Mouse (Mus musculus) v-Abl transformed pro-B cells (cell line): ENCODE measurements around the gene Rapgef1.
"Not testable (repeated sequence)": the region's sequence is repeated elsewhere in the genome, so short reads cannot be mapped to it uniquely, and the experiment has no call there.

Source experiments
- in situ Hi-C, 2 experiments: fragments of 400-800 bp; cut with MboI; formaldehyde crosslinking; loops; one replicate each; pipeline ENCODE4 v1.15.1; 2025; ENCODE audit not compliant: unreplicated experiment in 2 of 2

Gene Rapgef1

DNA sequence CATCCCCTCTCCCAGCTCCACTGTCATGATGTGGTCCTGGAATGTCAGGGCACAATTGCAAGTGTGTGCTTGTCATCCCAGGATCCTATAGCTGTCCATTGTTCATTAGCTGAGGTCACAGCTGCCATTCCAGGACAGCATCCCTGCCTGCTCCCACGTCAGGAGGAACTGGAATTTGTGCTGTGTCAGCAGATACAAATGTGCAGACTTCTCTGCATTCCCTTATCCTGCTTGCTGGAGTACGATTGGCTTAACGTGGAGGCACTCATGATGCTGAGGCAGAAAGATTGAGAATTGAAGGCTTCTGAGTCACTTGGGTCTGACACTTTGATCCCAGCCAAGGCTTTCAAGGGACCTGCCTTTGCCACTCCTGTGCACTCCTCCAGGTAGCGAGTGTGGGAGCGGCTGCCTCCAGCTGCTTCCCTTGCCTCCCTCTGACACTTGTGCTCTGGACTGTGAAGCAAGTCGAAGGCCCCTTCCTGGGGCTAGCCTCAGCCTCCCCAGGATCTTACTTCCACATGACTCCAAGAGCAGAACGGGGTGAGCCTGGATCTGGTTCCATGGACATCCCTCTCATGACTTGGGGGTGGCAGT, 76.8 kb downstream of the Rapgef1 start:
- in situ Hi-C loops, result no loop called here

DNA sequence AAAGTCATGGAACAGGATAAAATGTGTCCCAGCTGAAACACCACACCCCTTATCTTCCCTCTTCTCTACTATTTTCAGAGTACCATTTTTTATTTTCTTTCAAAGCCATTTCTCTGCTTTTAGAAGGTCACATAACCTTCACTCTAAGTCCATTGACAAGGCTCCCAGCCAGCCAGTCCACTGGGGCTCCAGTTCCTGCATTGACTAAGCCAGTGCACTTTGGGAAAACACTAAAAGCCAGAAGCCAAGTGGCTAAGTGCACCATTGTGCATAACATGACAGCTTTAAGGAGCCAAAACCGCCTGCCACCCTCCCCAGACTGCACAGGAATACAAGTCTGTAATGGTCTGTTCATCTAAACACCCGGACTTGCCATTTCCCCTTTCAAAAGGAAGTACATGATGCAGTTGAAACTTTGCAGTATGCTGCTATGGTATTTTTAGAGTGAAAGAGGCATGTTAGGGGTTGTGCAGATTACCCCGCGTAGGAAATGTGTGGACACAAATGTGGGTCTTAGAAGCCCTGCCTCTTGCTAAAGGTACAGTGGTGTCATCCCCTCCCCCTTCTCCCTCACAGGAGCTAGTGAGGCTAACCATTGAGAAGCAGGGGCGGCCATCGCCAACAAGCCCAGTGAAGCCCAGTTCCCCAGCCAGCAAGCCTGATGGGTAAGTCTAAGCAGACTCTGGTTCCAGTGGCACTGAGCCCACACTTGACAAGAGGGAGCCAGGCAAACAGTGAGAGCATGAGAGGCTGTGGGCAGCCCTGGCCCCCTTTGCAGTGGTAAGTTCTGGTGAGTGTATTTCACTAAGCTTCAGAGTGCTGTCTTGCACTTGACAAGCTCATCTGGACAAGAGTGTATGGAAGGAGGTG, 79.1 kb downstream of the Rapgef1 start:
- in situ Hi-C loops, result no loop called here

GRCm38 (mm10) chr2:29700898-29701297, 81.4 kb downstream of the Rapgef1 start:
- in situ Hi-C loops, result no loop called here

- in situ Hi-C loops, result no loop called here
Measured at GRCm38 (mm10) chr2:29701393-29701792, 81.9 kb downstream of the Rapgef1 start.

- in situ Hi-C loops, result no loop called here
Measured at GRCm38 (mm10) chr2:29702189-29702588, 82.7 kb downstream of the Rapgef1 start.

GRCm38 (mm10) chr2:29703104-29704081, 83.9 kb downstream of the Rapgef1 start:
- in situ Hi-C loops, result no loop called here

- in situ Hi-C loops, result no loop called here
Measured at GRCm38 (mm10) chr2:29705493-29705892, 86.0 kb downstream of the Rapgef1 start.

DNA sequence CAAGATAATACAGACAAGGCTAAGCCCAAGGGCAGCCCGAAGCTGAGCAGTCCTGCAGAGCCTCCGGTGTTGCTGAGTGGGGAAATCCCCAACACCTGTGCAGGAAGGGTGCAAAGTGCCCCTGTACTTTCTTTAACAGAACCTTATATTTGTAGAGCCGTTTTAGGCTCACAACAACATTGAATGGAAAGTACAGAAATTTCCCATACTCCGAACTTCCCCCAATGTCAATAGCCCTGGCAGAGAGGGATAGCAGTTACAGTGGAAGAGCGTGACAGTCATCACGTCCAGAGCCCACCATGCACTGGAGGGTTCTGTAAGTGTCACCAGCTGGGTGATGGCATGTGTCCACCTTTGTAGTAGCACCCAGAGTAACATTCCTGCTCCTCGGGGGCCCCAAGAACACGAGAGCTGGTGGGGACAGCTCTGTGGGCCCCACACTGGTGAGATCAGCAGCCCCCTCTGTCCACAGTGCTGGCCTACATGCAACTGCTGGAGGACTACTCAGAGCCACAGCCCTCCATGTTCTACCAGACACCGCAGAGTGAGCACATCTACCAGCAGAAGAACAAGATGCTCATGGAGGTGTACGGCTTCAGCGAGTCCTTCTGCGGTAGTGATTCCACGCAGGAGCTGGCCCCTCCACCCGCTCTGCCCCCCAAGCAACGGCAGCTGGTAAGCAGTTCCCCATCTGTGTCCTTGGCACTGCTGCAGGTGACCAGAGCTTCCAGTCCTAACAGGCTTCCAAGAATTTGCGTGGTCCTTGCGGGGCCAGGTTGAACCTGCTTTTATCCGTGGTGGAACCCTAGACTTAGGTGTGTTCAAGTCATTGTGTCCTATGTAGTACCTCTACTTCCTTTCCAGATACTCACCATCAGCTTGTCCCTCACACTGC, 87.5 kb downstream of the Rapgef1 start:
- in situ Hi-C loops, result no loop called here

DNA sequence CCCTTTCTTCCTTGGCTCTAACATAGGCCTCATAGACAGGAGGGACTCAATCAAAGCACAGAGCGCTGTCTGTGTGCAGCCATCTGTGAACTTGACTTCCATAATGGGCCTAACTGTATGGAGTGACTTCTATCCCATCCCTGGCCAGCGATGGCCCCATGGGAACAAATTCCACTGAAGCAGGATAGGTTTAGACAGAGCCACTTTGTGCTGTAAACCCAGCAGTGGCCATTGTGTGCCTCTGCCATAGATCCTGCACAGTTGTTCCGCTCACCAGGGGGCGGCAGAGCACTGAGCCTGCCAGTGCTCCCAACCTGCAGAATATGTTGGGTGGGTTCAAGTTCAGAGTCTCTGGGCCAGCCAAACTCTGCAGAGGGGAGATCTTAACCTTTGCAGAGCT, 88.2 kb downstream of the Rapgef1 start:
- in situ Hi-C loops, result no loop called here

DNA sequence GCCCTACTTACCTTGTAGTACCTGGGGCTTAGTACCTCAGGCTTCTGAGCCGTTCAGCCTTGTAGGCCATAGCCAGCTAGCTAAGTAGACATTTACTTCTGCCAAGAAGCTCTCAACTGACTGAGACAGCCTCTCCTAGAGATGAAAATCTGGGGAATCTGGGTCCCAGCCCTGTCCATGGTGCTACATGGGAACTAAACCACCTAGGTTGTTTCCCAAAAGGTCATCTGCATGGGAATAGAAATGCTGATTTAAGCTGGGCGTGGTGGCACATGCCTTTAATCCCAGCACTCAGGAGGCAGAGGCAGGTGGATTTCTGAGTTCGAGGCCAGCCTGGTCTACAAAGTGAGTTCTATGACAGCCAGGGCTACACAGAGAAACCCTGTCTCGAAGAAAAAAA, 88.7 kb downstream of the Rapgef1 start:
- in situ Hi-C loops, result not testable (repeated sequence)

GRCm38 (mm10) chr2:29711038-29711437, 91.5 kb downstream of the Rapgef1 start:
- in situ Hi-C loops, result no loop called here

- in situ Hi-C loops, result no loop called here
Measured at GRCm38 (mm10) chr2:29711877-29712276, 92.4 kb downstream of the Rapgef1 start.

DNA sequence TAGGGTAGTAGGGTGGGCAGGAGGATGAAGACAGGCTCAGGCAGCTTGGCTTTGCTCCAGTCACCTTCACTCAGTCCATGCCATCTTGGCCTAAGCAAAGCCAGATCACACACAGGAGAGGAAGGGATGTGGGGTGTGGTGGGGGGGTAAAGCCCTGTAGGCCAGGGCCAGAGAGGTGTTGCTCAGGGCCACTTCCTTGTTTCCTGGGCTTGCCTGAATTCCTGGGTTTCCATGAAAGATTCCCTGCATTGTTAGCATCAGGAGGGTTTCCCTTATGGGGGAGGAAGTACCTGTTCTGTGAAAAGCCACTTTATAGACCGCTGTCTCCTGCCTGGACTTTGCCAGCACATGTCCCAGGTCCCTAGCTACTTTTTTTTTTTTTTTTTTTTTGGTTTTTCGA, 94.0 kb downstream of the Rapgef1 start:
- in situ Hi-C loops, result no loop called here

- in situ Hi-C loops, result no loop called here
Measured at GRCm38 (mm10) chr2:29714127-29714526, 94.6 kb downstream of the Rapgef1 start.

DNA sequence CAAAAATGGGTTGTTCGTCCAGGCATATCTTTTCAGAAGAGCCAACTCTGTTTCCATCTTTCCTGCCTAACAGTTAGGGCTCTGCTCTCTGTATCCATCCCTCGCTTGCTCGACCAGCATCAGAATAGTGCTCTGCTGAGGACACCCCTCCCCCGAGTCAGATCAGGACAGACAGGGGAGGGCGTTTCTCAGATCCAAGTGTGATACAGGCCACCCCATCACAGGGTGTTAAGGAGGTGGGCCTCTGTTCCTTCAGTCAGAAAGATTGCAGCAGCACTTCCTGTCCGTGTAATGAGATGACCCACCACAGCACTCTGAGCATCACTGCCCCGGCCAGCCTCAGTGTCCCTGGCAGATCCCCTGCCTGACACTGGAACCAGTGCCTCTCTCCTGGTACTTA, 96.6 kb downstream of the Rapgef1 start:
- in situ Hi-C loops, result no loop called here

GRCm38 (mm10) chr2:29716691-29717090, 97.2 kb downstream of the Rapgef1 start:
- in situ Hi-C loops, result no loop called here

DNA sequence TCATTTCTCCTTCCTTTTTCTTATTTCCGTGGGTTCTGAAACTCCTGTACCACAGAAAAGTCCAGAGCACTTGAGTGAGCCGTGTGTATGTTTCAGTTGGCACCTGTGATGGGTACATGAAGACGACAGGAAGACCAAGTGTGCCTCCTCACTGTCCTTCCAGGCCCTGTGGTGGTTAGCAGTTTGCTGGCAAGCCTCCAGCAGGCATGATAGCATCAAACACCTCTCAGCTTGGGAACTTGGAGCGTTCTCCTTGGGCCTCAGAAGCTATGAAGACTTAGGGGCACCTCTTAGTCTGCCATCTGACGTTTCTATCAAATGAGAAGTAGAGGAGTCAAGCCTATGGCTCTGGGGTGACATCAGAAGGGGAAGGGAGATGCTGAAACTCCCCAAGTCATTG, 99.1 kb downstream of the Rapgef1 start:
- in situ Hi-C loops, result no loop called here

DNA sequence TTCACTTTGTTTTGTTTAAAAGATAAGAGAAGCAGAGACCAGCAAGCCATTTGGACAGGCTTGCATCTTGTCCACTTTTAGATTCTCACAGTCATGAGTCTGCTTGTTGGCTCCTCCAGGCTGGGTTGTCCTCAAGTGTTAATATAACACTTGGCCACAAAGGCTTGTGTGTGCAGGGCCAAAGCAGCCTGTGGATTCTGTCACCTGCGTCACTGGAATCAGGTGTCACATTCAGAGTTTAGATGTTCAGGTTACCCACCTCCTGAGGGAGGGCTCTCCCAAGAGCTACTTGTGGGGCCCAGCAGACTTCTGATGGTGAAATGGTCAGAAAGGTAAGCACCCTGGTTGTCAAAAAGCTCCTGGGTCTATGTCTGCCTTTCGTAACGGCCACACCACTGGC, 103.6 kb downstream of the Rapgef1 start:
- in situ Hi-C loops, result no loop called here

DNA sequence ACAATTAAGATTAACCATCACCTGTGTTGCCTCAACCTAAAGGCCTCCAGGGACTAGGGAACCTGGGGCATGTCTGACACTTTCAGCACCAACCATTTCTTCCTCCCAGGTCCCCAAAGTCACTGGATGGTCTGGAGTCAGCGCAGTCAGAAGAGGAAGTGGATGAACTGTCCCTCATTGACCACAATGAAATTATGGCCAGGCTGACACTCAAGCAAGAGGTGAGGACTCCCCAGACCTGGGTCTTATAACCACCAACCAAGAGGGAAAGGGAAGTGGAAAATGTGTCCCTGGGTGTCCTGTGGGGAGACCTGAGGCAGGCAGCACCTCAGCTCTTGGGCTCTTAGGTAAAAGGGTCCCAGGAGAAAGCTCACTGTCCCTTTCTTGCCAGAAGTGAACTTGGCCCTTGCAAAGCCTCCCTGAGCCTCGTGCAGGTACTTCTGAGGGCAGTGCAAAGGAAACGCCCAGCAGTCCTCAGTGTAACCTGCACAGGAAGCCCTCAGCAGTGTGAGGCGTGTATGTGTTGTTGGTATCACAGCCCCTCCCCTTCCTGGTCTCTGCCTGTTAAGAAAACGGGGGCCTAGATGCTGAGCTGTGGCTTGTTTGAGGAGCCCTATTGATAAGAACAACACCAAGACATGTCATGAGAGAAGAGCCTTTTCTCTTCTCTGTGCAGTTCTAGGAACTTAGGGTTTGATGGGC, 105.3 kb downstream of the Rapgef1 start:
- in situ Hi-C loops, result no loop called here
